Mouse (Mus musculus) liver, embryonic 14.5 days (tissue): Measurements from ENCODE around the gene Smarcd3.

Source experiments
- CTCF ChIP-seq: IDR thresholded peaks from 2 replicates; pipeline ENCODE4 v1.5.1; 2016; ENCODE audit warnings: antibody characterized with exemption, low read depth, control low read depth
- EP300 ChIP-seq: IDR thresholded peaks from 2 replicates; pipeline ENCODE4 v1.6.1; 2016; ENCODE audit warnings: antibody characterized with exemption, low read depth

- TF ChIP-seq CTCF (no peak), EP300 (no peak)
These were observed 32.9 kb downstream of the Smarcd3 start for GRCm38 (mm10) chr5:24591268-24591721.
